Mouse (Mus musculus): ENCODE results near the gene Fbxl15.

The Fbxl15 gene

DNA sequence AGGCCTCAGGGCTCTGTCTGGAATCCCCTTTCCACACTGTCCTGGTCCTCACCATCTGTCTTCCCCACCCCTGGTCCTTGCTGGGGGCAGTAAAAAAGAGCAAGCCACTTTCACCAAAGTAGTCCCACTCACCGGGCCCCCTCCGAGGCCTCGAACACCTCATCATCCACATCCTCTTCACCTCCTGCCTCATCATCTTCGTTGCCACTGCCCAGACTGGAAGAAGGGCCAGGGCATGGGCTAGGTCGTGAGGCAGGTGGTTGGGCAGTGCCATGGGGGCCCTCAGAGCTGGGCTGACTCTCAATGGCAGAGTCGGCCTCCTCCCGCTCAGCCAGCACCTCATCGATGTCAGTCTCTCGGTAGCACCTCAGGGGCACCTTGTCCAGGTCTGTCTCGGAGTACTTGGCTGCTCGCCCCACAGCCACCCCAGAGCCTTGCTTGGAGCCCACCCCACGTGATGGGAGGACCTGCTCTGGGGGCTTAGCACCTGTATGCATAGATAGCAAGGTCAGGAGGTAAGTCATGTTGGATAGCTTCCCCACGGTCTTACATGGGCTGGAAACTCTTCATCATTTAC lies 4.9 kb upstream of the Fbxl15 start:
- DNase-seq (ENCODE audit: low spot score): no peak

DNA sequence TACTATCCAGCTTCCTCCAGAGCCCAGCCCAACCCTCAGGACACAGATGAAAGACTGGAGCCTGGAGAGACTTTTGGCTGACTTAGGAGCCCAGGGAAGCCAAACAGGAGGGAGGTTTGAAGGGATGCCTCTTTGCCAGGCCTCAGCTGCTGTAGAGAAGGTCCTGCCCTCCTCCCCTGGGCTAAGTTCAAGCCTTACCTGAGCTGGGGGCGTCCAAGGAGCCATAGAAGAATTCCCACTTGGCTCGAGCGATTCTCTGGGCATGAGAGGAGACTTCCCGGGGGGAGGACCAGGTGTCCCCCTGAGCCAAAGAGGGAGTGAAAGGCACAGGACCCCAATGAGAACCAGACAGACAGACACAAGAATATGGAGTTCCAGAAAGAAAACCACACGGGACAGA lies 4.3 kb upstream of the Fbxl15 start:
- no peak for DNase-seq (ENCODE audit: low spot score)

DNA sequence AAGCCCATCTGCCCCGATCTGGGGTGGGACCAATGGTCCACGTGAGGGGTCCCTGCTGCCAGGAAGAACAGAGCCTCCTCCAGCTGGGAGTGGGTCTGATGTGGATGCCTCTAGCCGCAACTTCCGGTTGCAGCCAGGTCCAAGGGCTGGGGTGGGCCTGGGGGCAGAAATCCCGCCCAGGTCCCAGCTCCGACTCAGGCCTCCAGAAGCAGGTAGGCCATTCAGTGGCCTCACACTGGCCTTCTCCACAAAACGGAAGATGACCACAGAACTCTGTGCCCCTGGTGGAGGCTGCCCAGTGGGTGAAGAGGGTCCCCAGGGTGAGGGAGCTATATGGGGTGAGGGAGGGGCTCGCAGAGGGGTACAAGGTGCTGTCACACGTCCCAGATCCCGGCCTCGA lies 3.6 kb upstream of the Fbxl15 start:
- DNase-seq (ENCODE audit: low spot score): no peak

DNA sequence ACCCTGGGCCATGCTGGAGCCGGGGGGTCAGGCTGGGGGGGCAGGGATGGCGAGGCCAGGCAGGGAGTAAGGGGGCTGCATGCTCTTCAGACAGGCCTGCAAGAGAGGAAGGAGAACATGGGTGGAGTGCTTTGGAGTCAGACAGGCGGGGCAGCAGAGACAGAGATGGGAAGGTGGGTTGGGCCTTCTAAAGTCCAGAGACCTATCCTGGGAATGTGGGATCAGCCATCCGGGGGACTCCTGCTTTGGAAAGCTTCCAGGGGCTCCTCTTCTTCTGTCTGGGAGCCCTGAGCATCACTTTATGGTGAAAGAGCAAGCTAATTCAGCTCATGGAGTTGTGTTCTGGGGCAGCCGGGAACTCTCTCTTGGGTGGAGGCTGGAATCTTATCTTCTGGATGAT lies 3.1 kb upstream of the Fbxl15 start:
- DNase-seq (ENCODE audit: low spot score): no peak

DNA sequence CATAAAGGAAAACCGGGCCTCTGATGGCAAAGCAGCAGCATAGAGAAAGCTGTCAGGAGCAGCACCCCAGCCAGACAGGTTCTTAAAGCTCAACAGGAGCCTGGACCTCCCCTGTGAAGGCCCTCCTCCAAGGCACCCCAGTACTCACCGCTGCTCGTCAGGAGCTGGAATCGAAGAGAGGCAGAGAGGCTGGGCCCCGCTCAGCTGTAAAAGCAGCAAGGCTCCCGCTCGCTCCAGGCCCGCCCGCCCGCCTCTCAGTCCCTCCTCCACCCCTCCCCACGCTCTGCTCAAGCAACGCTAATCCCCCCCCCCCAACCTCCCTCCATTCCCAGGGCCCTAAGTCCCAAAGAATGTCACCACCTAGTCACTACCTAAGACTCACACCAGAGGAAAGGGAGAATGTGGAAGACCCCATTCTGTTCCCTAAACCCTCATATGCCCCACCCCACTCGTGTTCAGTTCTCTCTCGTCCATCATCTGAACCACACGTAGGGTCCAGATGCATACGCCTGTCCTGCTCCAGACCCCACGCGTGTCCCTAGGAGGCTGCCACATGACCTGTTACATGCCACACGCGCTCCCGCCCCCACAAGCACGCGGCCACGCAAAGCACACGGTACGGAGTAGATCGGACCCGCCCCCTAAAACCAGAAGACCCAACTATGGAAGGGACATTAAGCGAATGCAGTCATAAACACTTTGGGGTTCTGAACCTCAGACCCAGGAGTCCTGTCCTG lies 1.8 kb upstream of the Fbxl15 start:
- DNase-seq (ENCODE audit: low spot score): no peak

DNA sequence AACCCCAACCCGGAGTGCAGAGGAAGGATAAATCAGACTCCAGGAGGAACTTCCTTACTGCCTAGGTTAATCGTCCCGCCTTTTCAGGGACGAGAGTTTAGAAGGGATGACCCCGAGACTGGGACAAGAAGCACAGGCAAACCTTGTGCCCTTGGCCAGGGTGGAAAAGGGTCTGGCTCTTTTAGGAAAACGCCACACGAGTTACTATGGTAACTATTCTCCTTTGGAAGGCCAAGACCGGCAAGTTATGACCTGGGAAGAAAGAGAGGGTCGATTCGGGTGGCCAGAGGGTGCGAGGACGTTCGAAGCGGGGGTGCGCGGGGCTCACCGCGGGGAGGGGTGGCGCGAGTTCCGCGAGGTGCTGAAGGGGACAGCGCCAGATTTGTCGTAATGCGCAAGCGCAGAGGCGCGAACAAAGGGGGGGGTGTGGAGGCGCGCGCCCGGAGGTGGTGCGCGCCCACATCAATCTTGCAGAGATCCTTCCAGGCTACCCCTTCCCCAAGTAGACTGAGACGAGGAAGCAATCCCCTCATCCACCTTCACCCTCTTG lies 1.2 kb upstream of the Fbxl15 start, which contains the start of gene Psd:
Psd (minus strand) TSS at position 401 of the 550 bp plus-strand sequence.
- DNase-seq (ENCODE audit: low spot score): no peak

DNA sequence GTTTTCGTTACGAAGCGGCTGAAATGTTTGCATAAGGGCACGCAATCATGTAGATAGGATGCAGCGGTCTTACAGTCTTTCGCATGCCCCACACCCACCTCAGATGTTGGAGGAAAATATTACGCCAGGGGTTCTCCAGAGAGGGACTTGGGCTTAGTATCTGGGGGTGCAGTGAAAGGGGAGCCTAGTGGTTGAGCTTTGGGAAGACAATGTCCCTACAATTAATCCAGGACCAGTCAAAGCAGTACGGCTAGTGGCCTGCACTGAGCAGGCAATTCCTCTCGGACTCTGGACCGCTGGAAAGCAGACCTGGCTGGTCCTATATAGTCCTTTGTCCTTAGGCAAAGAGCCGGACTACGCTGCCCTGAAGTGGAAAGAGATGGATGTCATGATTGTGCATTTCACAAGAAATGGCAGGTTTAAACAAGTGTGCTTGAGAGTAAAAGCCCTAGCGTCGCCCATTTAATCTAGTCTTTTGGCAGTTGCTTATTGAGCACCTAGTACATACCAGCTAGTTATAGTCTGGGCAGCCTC lies 386 bp upstream of the Fbxl15 start:
- DNase-seq (ENCODE audit: low spot score): no peak

DNA sequence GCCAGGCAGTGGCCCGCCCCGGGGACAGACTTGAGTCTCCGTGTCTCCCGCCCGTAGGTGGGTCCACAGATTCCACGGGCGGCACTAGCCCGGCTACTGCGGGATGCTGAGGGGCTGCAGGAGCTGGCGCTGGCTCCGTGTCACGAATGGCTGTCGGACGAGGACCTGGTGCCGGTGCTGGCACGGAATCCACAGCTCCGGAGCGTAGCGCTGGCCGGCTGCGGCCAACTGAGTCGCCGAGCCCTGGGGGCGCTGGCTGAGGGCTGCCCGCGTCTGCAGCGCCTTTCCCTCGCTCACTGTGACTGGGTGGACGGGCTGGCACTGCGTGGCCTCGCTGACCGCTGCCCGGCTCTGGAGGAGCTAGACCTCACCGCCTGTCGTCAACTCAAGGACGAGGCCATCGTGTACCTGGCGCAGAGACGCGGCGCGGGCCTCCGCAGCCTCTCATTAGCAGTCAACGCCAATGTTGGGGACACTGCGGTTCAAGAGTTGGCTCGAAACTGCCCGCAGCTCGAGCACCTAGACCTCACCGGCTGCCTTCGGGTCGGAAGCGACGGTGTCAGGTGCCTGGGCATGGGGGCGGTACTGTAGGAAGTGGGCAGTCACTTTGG lies 1.2 kb downstream of the Fbxl15 start:
- DNase-seq (ENCODE audit: low spot score): no peak

DNA sequence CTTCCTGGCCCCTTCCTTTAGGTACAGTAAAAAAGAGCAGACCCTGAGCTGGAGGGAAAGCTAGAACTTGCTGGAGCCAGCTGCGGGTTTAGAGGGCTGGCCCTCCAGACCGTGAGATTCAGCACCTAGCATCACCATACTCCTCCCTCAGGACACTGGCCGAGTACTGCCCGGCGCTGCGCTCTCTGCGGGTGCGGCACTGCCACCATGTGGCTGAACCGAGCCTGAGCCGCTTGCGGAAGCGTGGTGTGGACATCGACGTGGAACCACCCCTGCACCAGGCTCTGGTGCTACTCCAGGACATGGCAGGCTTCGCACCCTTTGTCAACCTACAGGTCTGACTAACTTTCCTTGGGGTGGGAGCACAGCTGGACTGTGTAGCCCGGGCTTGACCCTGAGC lies 2.0 kb downstream of the Fbxl15 start:
- no peak for DNase-seq (ENCODE audit: low spot score)

DNA sequence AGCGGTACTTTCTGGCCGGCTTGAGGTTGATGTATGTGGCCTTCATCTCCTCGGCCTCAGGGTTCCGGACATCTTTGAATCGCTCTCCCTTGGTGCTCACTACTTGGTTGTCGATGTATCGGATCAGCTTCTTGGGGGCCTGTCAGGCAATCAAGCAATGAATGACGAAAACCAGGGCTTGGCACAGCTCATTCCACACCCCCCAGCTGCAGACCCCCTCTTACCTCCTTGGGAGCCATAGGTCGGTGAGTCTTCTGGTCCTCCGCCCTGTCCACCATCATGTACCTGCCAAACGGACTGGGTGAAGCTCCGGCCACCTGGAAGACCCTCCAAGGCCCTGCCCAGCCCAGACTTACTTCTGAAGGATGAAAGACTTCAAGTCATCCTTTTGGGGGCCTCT lies 2.7 kb downstream of the Fbxl15 start:
- DNase-seq (ENCODE audit: low spot score): no peak

DNA sequence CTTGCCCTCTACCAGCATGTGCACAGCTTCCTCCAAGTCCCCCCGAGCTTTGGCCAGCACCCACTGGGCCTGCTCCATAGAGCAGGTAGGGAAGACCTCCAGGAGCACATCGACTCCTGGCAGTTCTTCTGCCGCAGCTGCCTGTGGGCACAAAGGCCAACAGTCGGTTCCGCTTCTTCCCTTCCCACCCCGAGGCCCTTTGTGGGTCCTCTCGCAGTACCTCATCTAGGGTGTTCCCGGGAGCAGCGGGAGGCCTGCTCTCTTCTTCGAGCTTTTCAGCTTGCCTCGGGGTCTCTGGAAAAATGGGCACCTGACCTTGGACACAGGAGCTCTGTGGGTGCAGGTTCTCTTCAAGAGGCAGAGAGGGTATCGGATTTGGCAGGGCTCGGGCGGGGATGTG lies 3.3 kb downstream of the Fbxl15 start:
- DNase-seq (ENCODE audit: low spot score): no peak

DNA sequence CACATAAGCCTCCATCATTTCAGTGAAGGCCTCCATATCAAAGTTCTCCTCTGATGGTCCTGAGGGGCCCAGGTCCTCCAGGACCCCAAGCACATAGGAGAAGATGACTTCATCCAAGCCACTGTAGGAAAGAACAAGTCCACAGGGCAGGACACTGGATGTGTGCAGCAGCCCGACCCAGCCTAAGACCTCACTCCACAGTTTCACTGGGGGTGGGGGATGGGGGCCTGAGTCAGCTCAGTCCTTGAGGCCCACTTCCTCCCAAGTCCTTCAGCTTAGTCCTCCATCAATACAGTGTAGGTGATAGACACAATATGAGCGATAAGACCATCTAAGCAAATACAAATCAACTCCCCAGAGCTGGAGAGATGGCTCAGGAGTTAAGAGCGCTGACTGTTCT lies 4.0 kb downstream of the Fbxl15 start:
- DNase-seq (ENCODE audit: low spot score): no peak

DNA sequence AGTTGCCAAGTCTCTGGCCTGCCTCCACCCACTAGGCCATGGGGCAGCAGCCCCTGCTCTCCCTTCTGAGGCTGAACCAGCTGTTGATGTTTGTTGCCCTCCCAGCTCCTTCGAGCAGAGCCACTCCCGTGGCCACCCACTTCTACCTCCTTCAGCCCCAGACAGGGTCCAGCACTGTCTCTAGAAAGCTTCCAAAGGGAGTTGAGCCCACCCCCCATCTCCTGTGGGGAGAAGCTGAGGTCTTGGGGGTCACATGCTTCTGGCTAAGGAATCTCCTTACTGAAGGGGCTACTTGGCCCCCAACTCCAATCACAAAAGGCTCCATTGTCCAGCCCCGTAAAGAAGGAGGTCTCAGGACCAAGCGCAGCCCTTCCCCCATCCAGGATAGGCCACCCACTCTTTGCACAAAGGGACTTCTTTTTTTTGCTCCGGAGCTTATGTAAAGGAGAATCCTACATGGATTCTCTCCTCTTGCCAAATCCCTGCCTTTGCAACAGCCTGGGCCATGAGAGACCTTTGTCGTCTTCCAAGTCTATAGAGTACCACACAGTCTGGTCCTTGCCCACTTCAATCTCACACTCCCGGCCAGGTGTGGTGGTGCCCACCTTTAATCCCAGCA lies 4.8 kb downstream of the Fbxl15 start:
- no peak for DNase-seq (ENCODE audit: low spot score)

DNA sequence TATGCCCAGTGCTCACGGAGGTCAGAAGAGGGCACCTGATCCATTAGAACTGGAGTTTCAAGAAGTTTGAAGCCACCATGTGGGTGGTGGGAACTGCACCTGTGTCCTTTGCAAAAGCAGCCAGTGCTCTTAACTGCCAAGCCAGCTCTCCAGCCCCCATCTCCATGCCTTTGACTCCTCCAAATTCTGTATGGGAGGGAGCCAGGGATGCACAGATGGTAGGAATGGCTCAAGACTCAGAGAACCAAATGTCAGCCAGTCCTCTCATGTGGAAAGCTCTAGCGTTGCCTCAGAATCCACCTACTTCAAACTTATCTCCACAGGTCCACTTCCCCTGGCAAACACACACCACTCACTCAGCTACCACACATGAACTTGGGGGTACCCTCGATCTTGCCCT lies 5.9 kb downstream of the Fbxl15 start:
- no peak for DNase-seq (ENCODE audit: low spot score)

DNA sequence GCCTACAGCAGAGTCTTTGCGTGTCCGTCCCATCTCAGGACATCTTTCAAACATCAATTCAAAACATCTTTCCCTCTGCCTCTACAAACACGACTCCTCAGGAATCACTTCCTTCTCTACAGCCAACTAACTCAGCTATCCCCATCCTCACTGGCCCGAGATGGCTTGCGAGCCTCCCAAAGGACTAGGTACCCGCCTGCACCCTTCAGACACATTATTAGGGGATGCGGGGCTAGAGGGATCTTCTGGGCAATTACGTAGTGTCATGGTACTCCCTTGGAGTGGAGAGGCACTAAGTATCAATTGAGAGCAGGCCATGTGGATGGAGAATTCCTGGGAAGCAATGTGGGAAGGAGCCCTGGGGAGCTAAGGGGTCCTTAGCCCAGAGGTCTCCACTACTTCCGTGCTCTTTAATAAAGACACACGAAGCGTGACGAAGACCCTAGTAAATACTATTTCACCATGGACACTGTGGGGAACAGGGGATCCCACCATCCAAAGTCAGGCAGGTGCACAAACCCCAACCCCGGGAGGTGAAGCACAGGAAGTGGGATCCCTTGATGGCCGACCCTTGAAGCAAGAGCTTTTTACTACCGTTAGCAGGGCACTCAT lies 9.8 kb downstream of the Fbxl15 start:
- DNase-seq (ENCODE audit: low spot score): no peak

DNA sequence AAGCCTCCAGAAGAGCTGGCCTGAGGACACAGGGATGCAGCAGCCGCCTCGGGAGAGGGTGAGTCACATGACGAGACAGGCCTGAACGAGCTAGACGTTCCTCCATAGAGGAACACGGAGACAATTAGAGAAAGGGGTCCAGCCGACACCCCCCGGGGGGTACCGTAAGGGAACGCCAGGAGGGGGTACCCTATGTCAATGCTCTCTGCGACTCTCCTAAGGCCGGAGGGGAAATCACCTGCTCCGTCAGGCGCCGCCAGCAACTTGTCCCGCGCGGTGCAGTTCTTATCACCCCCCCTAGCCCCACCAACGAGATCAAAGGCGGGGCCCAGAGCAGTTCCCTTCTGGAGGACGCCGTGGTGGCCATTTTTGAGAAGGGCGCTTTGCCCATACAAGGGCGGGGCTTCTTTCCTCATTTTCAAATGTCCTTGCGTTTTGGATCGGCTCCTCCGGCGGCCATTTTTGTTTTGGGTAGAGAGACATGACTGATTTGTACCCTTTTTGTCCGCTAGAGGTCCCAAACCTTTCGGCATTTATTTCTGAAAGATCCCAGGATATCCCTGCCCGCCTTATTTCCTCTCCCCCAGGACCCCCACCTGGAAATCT lies 10.4 kb downstream of the Fbxl15 start, which contains the start of gene Cuedc2:
Cuedc2 (minus strand) TSS at position 372 of the 606 bp plus-strand sequence.
- DNase-seq (ENCODE audit: low spot score): peak; percentile 99

DNA sequence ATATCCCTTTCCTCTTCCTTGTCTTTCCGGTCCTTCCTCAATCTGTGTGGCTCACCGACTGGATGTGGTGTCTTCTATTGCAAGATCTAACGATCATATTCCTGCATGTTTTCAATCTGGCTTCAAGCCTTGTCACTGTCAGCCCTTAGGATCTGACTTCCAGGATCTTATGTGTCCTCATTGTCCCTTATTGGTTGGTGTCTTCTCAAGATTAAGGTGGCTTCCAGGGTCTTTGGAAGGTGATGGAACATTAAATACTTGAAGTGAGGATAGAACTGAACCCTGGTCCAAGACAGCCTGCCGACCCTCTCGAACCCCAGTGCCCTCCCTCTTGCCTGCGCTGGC lies 10.9 kb downstream of the Fbxl15 start:
- no peak for DNase-seq (ENCODE audit: low spot score)

DNA sequence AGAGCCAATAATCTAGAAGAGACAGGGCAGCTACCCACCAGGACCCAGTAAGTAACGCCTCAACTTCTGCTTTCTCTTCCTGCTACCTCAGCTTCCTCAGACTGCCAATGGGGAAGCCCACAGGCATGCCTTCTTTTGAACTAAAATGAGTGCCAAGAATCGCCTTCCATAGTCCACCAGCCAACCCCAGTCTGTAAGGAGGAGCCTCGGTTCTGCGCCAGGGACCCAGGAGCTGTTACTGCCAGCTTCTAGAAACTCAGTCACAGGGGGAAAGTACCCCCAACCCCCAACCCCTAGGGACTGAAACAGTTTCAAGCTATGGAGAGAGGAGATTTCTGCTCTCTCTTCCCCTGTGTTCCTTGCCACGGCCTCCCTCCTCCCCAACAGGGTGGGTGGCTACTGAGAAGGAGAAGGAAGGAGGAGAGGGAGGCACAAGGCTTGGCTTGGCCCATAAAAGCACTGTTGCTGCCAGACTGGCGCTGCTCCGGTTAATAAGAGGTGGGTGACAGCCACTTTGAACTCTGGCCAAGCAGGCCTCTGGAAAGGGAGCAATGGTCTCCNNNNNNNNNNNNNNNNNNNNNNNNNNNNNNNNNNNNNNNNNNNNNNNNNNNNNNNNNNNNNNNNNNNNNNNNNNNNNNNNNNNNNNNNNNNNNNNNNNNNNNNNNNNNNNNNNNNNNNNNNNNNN lies 11.4 kb downstream of the Fbxl15 start:
- DNase-seq (ENCODE audit: low spot score): no peak

DNA sequence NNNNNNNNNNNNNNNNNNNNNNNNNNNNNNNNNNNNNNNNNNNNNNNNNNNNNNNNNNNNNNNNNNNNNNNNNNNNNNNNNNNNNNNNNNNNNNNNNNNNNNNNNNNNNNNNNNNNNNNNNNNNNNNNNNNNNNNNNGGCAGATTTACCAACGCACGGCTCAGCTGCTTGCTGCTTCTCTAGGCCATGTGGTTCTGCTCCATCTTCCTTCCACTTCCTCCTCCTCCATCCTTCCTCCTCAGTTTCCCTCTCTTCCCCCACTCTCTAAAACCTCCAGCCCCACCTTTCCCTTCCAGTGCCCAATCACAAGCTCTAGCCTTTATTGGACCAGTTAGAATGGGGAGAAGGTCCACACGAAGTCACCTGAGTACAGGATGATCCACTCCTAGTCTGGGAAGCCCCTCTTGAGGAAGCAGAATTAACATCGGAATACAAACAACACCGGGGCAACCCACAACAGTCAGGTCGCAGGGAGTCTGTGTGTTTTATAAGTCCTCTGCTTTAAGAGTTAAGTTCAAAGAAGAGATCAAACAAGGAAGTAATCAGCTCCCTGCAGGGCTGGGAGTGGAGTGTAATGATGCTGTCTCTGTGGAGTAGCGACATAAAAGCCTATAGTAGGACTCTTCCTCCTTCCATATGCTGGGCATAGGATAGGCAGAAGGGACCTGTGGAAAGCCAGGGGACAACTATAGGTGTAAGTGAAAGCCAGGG lies 16.9 kb downstream of the Fbxl15 start:
- no peak for DNase-seq (ENCODE audit: low spot score)

DNA sequence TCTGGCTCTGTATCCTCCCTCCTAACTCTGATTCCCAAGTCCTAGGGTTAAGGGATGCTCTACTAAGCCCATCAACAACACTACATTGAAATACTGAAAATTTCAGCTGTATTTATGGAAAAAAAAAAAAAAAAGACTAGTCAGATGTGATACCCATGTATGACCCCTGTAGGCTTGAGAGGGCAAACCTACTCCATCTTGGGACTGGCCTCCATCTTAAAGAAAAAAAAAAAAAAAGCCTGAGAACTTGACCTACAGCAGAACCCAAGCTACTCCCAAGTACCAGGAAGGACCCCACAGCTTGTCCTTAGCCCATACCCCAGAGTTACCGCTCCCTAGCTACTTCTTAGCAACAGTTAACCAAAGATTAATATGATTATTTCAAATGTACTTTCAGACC lies 19.2 kb downstream of the Fbxl15 start:
- DNase-seq (ENCODE audit: low spot score): no peak
